Mouse (Mus musculus) ES-CJ7 (cell line): Measurements from ENCODE around the gene Tmem82.
A peak's percentile ranks its signal among the peaks of the same experiment; 100 is the strongest.
"Not testable (repeated sequence)": the region's sequence is repeated elsewhere in the genome, so short reads cannot be mapped to it uniquely, and the experiment has no call there.

Experiments
- DNase-seq: peaks from one replicate; pipeline ENCODE4 v3.0.0; 2011; ENCODE audit warnings: low read depth, low spot score

The Tmem82 gene

GRCm38 (mm10) chr4:141574789-141575702 lies 43.4 kb downstream of the Tmem82 start:
- DNase-seq = peak; percentile 92

GRCm38 (mm10) chr4:141573359-141573966 lies 45.0 kb downstream of the Tmem82 start:
- DNase-seq = peak; percentile 71

GRCm38 (mm10) chr4:141572668-141573358 lies 45.6 kb downstream of the Tmem82 start:
- peak; percentile 92 for DNase-seq

GRCm38 (mm10) chr4:141571934-141572333 lies 46.5 kb downstream of the Tmem82 start:
- DNase-seq = peak; percentile 89

- DNase-seq = peak; percentile 74
These were observed 47.1 kb downstream of the Tmem82 start for GRCm38 (mm10) chr4:141571337-141571739.

GRCm38 (mm10) chr4:141570821-141571220 lies 47.6 kb downstream of the Tmem82 start:
- DNase-seq = no peak

- peak; percentile 100 for DNase-seq
These were observed 48.4 kb downstream of the Tmem82 start for GRCm38 (mm10) chr4:141570004-141570403.

GRCm38 (mm10) chr4:141568966-141569365 lies 49.5 kb downstream of the Tmem82 start:
- peak; percentile 59 for DNase-seq

- not testable (repeated sequence) for DNase-seq
These were observed 51.3 kb downstream of the Tmem82 start for GRCm38 (mm10) chr4:141567174-141567573.

- DNase-seq = peak; percentile 84
These were observed 52.2 kb downstream of the Tmem82 start for GRCm38 (mm10) chr4:141566187-141566586.

GRCm38 (mm10) chr4:141565325-141565724 lies 53.1 kb downstream of the Tmem82 start:
- DNase-seq = peak; percentile 99

GRCm38 (mm10) chr4:141564660-141565059 lies 53.8 kb downstream of the Tmem82 start:
- peak; percentile 89 for DNase-seq

- peak; percentile 75 for DNase-seq
These were observed 54.2 kb downstream of the Tmem82 start for GRCm38 (mm10) chr4:141564209-141564608.
